Mouse (Mus musculus): ENCODE data around the gene Fat3.

Gene Fat3

GRCm38 (mm10) chr9:16428589-16428988 is 72.5 kb downstream of the Fat3 start:
- no peak for DNase-seq

- DNase-seq, result no peak
Observed at GRCm38 (mm10) chr9:16422707-16423106, 78.4 kb downstream of the Fat3 start.

GRCm38 (mm10) chr9:16402815-16403214 is 98.3 kb downstream of the Fat3 start:
- no peak for DNase-seq

DNA sequence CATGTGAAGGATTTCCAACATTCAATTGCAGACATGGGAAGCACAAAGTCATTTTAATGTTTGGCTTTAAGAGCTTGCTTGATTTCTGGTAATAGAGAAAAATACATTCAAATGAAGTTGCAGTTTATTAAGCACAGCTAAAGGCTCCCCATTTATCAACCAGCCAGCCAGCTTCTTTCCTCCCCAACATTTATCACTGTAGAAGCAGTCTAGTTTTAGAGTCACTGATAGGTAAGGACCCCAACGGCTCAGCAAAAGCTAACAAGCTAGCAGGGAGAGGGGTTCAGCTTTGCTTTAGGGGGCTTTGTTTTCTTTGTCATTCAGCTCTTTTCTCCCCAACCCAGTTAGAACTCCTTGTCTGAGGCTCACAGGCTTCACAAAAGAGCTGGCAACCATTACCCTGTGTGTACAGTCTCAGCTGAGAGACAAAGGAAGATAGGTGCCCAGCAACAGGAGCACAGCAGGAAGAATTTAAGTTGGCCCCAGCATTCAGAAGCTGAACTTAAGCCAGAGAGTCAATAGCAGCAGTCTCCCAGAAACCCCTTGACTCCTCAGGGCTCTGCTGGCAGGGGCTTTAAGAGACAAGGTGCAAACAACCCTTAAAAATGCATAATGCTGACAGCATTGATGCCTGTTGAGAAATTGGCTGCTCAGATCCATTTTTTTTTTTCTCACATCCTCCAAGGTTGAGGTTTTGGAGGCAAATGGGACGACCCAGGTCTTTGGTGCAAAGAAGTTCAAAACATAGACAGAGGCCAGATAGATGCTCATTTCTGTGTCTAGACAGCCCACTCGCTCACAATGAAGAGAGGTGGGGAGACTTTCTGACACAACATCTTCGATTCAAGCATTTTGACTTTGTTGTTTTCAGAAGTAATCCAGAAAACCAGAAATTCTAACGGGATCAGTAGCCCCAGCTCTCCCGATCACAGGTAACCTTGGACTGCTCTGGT is 102.1 kb downstream of the Fat3 start:
- DNase-seq, result no peak

- DNase-seq, result no peak
Observed at GRCm38 (mm10) chr9:16389141-16389540, 111.9 kb downstream of the Fat3 start.

DNA sequence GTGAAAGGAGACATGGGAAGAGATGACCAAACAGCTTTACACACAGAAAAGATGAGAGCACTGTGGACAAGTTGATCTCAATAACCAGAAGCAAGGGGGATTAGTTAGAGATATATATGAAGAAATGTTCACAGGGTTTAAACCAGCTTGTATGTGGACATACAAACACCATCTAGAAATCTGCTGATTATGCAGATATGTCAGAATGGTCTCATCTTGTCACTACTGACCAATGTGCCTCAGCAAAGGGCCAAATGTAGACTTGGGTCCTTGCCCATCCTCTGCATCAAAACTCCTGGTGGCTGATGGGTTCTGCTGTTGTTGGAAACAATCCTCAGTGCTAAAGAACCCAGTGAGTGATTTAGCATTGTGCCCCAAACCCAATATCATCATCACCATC is 113.6 kb downstream of the Fat3 start:
- no peak for DNase-seq

GRCm38 (mm10) chr9:16363713-16364112 is 137.4 kb downstream of the Fat3 start:
- DNase-seq, result no peak

GRCm38 (mm10) chr9:16361811-16362210 is 139.3 kb downstream of the Fat3 start:
- DNase-seq, result no peak

GRCm38 (mm10) chr9:16356636-16357035 is 144.4 kb downstream of the Fat3 start:
- DNase-seq, result no peak

- DNase-seq, result no peak
Observed at GRCm38 (mm10) chr9:16354906-16355305, 146.2 kb downstream of the Fat3 start.

- no peak for DNase-seq
Observed at GRCm38 (mm10) chr9:16353049-16353724, 147.9 kb downstream of the Fat3 start.

DNA sequence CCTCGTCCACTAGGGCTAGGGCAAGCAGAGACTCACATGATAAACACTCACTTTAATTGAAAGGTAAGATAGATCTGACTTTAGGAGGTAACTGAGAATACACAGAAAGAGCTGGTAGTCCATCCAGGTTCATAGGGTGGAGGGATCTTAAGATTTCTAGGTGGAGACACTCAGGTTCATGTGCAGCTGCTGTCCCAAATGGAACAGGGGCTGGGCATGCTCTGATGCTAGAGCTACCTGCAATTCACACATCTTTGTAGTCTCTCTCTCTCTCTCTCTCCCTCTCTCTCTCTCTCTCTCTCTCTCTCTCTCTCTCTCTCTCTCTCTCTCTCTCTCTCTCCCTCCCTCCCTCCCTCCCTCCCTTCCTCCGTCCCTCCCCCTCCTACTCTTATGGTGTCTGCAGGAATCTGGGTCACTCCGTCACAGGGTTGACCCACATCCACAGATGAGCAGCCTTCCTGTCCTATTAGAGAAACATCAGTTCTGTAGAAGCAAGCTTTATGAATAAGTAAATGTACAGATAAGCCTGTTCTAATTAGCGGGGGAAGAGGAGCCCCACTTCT is 148.5 kb downstream of the Fat3 start:
- no peak for DNase-seq

DNA sequence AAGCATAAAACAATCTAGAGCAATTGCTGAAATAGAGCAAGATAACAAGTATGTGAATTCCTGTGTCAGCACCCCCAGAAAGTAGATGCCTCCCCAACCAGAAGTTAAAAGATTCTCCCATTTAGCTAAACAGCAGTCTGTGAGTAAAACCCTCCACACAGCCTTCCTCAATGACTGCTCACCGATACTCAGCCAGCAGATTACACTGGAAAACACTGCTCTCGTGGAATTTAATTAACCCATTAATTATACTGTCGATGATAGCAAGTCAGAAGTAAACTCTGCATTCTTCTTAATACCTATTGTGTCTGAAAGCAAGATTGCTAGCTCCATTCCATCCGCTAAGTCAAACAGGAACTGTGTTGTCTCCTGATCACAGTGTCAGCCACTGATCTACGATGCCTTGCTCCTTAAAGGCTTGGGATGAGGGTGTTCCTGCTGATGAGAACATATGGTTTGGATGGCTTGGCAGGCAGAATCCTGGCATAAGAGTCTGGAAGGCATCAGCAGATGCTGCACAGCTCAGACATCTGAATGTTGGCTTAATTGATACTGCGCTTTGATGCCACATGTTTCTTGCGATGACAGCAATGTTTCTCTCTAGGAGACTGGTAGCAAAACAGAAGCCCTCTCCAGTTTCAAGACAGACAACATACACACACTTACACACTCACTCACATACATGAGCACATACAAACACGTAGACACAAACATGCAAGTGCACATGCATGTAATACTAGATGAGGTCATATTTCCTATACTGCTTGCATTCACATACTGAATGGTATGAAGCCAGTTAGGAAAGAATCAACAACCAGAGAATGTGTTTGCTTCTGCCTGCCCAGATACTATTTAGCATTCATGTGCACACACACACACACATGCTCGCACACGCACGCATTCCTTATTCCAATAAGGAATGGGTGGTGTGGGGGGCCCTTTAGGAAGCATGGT is 155.9 kb downstream of the Fat3 start:
- DNase-seq, result no peak

GRCm38 (mm10) chr9:16343191-16343590 is 157.9 kb downstream of the Fat3 start:
- no peak for DNase-seq

DNA sequence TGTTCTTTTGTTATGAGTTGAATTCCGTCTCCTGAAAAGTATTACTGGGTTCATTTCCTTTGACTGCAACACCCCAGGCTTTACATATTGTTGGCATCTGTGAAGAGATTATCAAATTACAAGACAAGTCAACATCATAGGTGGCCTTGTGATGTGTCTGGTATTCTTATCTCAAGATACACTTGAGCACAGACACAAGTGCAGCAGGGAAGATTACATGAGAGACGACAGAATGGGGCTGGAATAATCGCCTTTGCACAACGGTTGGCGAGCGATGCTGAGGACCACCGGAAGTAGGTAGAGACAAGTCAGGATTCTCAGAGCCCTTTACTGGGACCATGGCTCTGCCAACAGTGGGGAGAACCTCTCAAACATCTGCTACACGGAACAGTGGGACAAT is 158.5 kb downstream of the Fat3 start:
- DNase-seq, result no peak

- no peak for DNase-seq
Observed at GRCm38 (mm10) chr9:16330290-16330984, 170.6 kb downstream of the Fat3 start.

DNA sequence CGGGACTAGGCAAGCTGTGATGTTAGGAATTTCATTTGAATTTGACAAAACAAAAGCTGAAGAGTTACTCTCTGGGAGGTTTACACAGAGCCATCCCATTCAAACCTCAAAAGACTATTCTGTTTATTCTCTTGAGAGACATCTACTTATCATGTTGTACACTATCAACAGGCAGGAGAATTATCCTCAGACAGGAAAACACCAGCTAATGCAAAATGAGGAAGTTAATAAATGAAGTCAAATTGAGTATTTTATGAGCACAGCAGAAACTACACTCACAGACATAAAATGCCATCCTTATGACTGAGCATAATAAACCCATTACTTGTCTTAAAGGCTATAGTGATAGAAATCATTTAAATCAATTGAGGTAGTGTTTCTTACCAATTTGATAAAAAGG is 182.1 kb downstream of the Fat3 start:
- DNase-seq, result no peak

GRCm38 (mm10) chr9:16312599-16313197 is 188.4 kb downstream of the Fat3 start:
- DNase-seq, result no peak

GRCm38 (mm10) chr9:16310855-16311848 is 189.9 kb downstream of the Fat3 start:
- DNase-seq, result no peak

DNA sequence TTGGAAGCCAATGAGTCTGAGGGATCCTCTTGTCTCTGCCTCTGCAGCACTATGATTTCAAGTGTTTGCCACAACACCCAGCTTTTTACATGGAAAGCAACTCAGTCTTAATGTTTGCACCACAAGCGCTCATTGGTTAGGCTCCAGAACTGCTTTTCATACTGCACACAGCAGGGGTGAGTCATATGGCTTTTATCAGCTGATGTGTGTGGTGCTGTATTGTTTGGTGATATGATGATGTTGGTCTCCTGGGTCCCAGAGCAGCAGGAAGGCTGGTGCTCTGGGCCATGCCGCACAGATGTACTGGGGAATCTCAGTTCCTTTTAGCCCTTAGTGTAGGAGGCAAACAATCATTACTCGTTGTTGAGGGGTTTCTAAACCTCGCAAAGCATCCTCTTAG is 190.8 kb downstream of the Fat3 start:
- DNase-seq, result no peak

Data from lung, postnatal 14 days (tissue).